Mouse (Mus musculus): ENCODE results near the gene Grk5. TPM values are rescaled to one million over a fixed set of nuclear protein-coding genes. Genes with fewer than 3 reads are reported as not detected.

Grk5 gene
- polyA plus RNA-seq, 1 experiment from 2014 or later, result 3.6 TPM

- no peak overlapping the region for H3K27ac ChIP-seq (replicated peaks; ENCODE audit: low read depth, low read length)
- no peak overlapping the region for H3K9ac ChIP-seq (replicated peaks; ENCODE audit: low read length)
- DNase-seq, result no peak
- peaks cover 12% of the 10 kb centered on the region for H3K36me3 ChIP-seq (ENCODE audit: control insufficient read depth, insufficient read depth, low read length)
- H3K4me2 ChIP-seq (ENCODE audit: low read length), result no peak overlapping the region
- ATAC-seq (ENCODE audit: low FRiP score, low TSS enrichment), result no peak
- no peak overlapping the region for H3K4me3 ChIP-seq (replicated peaks; ENCODE audit: low read depth, low read length)
- 94% methylated on average over 8 of the region's 8 CpGs for WGBS
- no peaks in the 10 kb centered on the region for H3K27me3 ChIP-seq (ENCODE audit: control insufficient read depth, insufficient read depth, low read length)
- no peaks in the 10 kb centered on the region for H3K9me3 ChIP-seq (ENCODE audit: control insufficient read depth, low read length)
- H3K4me1 ChIP-seq (ENCODE audit: control insufficient read depth, insufficient read depth, low read length), result no peaks in the 10 kb centered on the region
These were observed 193.5 kb downstream of the Grk5 start for GRCm38 (mm10) chr19:61083006-61083405.

- no peaks in the 10 kb centered on the region for H3K27me3 ChIP-seq (ENCODE audit: control insufficient read depth, insufficient read depth, low read length)
- WGBS, result 49% methylated on average over 4 of the region's 4 CpGs
- no peak overlapping the region for H3K9ac ChIP-seq (replicated peaks; ENCODE audit: low read length)
- no peaks in the 10 kb centered on the region for H3K9me3 ChIP-seq (ENCODE audit: control insufficient read depth, low read length)
- H3K4me1 ChIP-seq (ENCODE audit: control insufficient read depth, insufficient read depth, low read length), result no peaks in the 10 kb centered on the region
- H3K36me3 ChIP-seq (ENCODE audit: control insufficient read depth, insufficient read depth, low read length), result peaks cover 16% of the 10 kb centered on the region
- no peak overlapping the region for H3K4me2 ChIP-seq (ENCODE audit: low read length)
- H3K4me3 ChIP-seq (replicated peaks; ENCODE audit: low read depth, low read length), result no peak overlapping the region
- peak; percentile 92 for DNase-seq
- peak; percentile 64; the same call in 1 of the 2 replicates for ATAC-seq (ENCODE audit: low FRiP score, low TSS enrichment)
- no peak overlapping the region for H3K27ac ChIP-seq (replicated peaks; ENCODE audit: low read depth, low read length)
These were observed 194.8 kb downstream of the Grk5 start for GRCm38 (mm10) chr19:61084149-61084940.

DNA sequence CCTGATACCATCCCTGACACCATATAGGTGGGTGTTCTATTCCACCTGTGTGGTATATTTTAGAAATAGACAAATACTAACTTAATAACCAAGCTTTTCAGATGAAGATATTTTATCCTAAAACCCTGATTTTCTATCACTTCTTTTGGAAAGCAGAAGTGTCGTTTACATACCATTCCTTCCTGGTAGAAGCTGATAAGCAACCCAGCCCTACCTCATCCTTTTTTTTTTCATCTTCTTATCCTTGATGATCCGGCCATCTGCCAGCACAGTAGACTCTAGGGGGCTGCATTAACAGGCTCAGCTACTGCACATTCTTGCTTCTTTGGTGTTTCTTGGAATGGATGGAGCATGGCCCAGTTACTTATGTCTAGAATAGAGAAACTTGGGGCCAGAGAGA is 195.7 kb downstream of the Grk5 start:
- H3K4me1 ChIP-seq (ENCODE audit: control insufficient read depth, insufficient read depth, low read length), result no peaks in the 10 kb centered on the region
- WGBS, result 80% methylated on average over 2 of the region's 2 CpGs
- H3K4me3 ChIP-seq (replicated peaks; ENCODE audit: low read depth, low read length), result no peak overlapping the region
- no peak overlapping the region for H3K9ac ChIP-seq (replicated peaks; ENCODE audit: low read length)
- DNase-seq, result no peak
- no peak overlapping the region for H3K27ac ChIP-seq (replicated peaks; ENCODE audit: low read depth, low read length)
- no peak overlapping the region for H3K4me2 ChIP-seq (ENCODE audit: low read length)
- peaks cover 22% of the 10 kb centered on the region for H3K36me3 ChIP-seq (ENCODE audit: control insufficient read depth, insufficient read depth, low read length)
- no peaks in the 10 kb centered on the region for H3K27me3 ChIP-seq (ENCODE audit: control insufficient read depth, insufficient read depth, low read length)
- H3K9me3 ChIP-seq (ENCODE audit: control insufficient read depth, low read length), result no peaks in the 10 kb centered on the region
- ATAC-seq (ENCODE audit: low FRiP score, low TSS enrichment), result no peak

DNA sequence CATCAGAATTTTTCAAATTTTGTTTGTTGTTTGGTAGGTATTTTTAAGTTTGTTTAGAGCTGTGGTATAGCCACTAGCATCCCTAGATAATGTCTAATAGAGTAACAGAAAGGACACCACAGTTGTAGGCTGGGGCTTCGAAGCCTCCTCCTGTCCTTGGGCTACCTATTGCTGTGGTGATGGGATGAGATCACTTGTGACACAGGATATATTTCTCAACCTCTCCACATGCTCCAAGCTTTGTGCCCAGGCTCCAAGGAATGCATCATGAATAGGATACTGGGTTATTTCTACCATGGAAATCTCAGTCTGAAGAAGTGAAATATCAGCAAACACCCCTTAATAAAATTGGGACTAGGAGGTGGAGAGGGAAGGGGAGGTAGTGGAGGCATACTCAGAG is 198.2 kb downstream of the Grk5 start:
- Histone ChIP-seq H3K9me3 (ENCODE audit: control insufficient read depth, low read length) (no peaks in the 10 kb centered on the region), H3K4me2 (ENCODE audit: low read length) (no peak overlapping the region), H3K9ac (replicated peaks; ENCODE audit: low read length) (no peak overlapping the region), H3K4me3 (replicated peaks; ENCODE audit: low read depth, low read length) (no peak overlapping the region), H3K36me3 (ENCODE audit: control insufficient read depth, insufficient read depth, low read length) (peaks cover 27% of the 10 kb centered on the region; the same call in 1 of the 2 replicates), H3K27me3 (ENCODE audit: control insufficient read depth, insufficient read depth, low read length) (no peaks in the 10 kb centered on the region), H3K27ac (replicated peaks; ENCODE audit: low read depth, low read length) (no peak overlapping the region), H3K4me1 (ENCODE audit: control insufficient read depth, insufficient read depth, low read length) (no peaks in the 10 kb centered on the region)
- DNase-seq (no peak), ATAC-seq (ENCODE audit: low FRiP score, low TSS enrichment) (no peak)
- WGBS, result 88% methylated on average over 1 of the region's 1 CpGs

DNA sequence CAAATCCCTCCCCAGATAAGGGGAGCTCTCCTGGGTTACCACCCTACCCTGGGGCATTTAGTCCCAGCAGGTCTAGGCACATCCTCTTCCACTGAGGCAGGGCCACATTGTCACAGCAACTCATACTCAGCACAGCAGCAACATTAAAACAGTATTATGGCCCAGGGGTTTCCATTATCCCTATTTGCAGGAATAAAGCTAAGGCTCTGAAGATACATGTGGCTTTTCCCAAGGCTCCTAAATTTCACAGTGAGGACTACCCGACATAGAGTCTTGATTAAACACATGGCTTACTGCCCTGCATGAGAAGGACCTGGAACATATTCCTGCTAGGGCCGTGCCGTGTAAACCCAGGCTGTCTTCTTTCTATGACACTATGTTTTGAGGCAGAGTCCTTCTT is 199.5 kb downstream of the Grk5 start:
- ATAC-seq (ENCODE audit: low FRiP score, low TSS enrichment) (no peak), DNase-seq (no peak)
- H3K4me1 ChIP-seq (ENCODE audit: control insufficient read depth, insufficient read depth, low read length), result no peaks in the 10 kb centered on the region
- no peak overlapping the region for H3K9ac ChIP-seq (replicated peaks; ENCODE audit: low read length)
- H3K4me2 ChIP-seq (ENCODE audit: low read length), result no peak overlapping the region
- H3K36me3 ChIP-seq (ENCODE audit: control insufficient read depth, insufficient read depth, low read length), result peaks cover 31% of the 10 kb centered on the region; the same call in 1 of the 2 replicates
- H3K9me3 ChIP-seq (ENCODE audit: control insufficient read depth, low read length), result no peaks in the 10 kb centered on the region
- no peak overlapping the region for H3K4me3 ChIP-seq (replicated peaks; ENCODE audit: low read depth, low read length)
- no peak overlapping the region for H3K27ac ChIP-seq (replicated peaks; ENCODE audit: low read depth, low read length)
- WGBS, result 92% methylated on average over 3 of the region's 3 CpGs
- no peaks in the 10 kb centered on the region for H3K27me3 ChIP-seq (ENCODE audit: control insufficient read depth, insufficient read depth, low read length)

- 96% methylated on average over 4 of the region's 4 CpGs for WGBS
- ATAC-seq (ENCODE audit: low FRiP score, low TSS enrichment) (no peak), DNase-seq (no peak)
- H3K36me3 ChIP-seq (ENCODE audit: control insufficient read depth, insufficient read depth, low read length), result peaks cover 31% of the 10 kb centered on the region; the same call in 1 of the 2 replicates
- H3K4me1 ChIP-seq (ENCODE audit: control insufficient read depth, insufficient read depth, low read length), result no peaks in the 10 kb centered on the region
- H3K4me3 ChIP-seq (replicated peaks; ENCODE audit: low read depth, low read length), result no peak overlapping the region
- no peak overlapping the region for H3K4me2 ChIP-seq (ENCODE audit: low read length)
- no peak overlapping the region for H3K27ac ChIP-seq (replicated peaks; ENCODE audit: low read depth, low read length)
- H3K9me3 ChIP-seq (ENCODE audit: control insufficient read depth, low read length), result no peaks in the 10 kb centered on the region
- no peak overlapping the region for H3K9ac ChIP-seq (replicated peaks; ENCODE audit: low read length)
- no peaks in the 10 kb centered on the region for H3K27me3 ChIP-seq (ENCODE audit: control insufficient read depth, insufficient read depth, low read length)
These were observed 201.0 kb downstream of the Grk5 start for GRCm38 (mm10) chr19:61090541-61090940.

DNA sequence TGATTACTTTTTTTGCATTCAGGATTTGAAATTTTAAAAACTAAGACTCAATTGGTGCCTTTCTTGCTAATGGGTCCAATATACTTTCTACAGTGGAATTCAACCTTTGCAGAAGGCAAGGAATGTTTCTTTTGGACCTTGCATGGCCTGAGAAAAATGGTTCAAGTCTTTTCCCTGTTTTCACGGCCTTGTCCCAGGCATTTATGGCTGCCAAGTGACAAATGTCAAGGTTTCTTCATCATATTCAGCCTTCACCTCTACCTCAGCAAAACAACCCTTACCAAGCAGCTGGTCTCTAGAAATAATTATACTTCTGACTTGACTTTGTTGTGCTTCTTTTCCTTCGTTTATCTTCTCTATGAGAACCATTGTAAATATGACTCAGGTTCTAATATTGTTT is 207.2 kb downstream of the Grk5 start:
- Histone ChIP-seq H3K9me3 (ENCODE audit: control insufficient read depth, low read length) (no peaks in the 10 kb centered on the region), H3K36me3 (ENCODE audit: control insufficient read depth, insufficient read depth, low read length) (peaks cover 8% of the 10 kb centered on the region; the same call in 1 of the 2 replicates), H3K4me1 (ENCODE audit: control insufficient read depth, insufficient read depth, low read length) (no peaks in the 10 kb centered on the region), H3K27me3 (ENCODE audit: control insufficient read depth, insufficient read depth, low read length) (no peaks in the 10 kb centered on the region), H3K4me2 (ENCODE audit: low read length) (no peak overlapping the region), H3K4me3 (replicated peaks; ENCODE audit: low read depth, low read length) (no peak overlapping the region), H3K9ac (replicated peaks; ENCODE audit: low read length) (no peak overlapping the region), H3K27ac (replicated peaks; ENCODE audit: low read depth, low read length) (no peak overlapping the region)
- WGBS, result 77% methylated on average over 2 of the region's 2 CpGs
- ATAC-seq (ENCODE audit: low FRiP score, low TSS enrichment) (no peak), DNase-seq (no peak)

- DNase-seq (peak; percentile 77), ATAC-seq (ENCODE audit: low FRiP score, low TSS enrichment) (no peak)
- WGBS, result 20% methylated on average over 4 of the region's 4 CpGs
- no peak overlapping the region for H3K27ac ChIP-seq (replicated peaks; ENCODE audit: low read depth, low read length)
- H3K4me2 ChIP-seq (ENCODE audit: low read length), result no peak overlapping the region
- peaks cover 4% of the 10 kb centered on the region; the same call in 1 of the 2 replicates for H3K36me3 ChIP-seq (ENCODE audit: control insufficient read depth, insufficient read depth, low read length)
- no peak overlapping the region for H3K4me3 ChIP-seq (replicated peaks; ENCODE audit: low read depth, low read length)
- no peaks in the 10 kb centered on the region for H3K4me1 ChIP-seq (ENCODE audit: control insufficient read depth, insufficient read depth, low read length)
- H3K9me3 ChIP-seq (ENCODE audit: control insufficient read depth, low read length), result no peaks in the 10 kb centered on the region
- H3K9ac ChIP-seq (replicated peaks; ENCODE audit: low read length), result no peak overlapping the region
- H3K27me3 ChIP-seq (ENCODE audit: control insufficient read depth, insufficient read depth, low read length), result no peaks in the 10 kb centered on the region
These were observed 208.2 kb downstream of the Grk5 start for GRCm38 (mm10) chr19:61097764-61098163.

GRCm38 (mm10) chr19:61110184-61110583 is 220.6 kb downstream of the Grk5 start:
- WGBS, result 68% methylated on average over 2 of the region's 2 CpGs
- H3K27me3 ChIP-seq (ENCODE audit: control insufficient read depth, insufficient read depth, low read length), result no peaks in the 10 kb centered on the region
- H3K36me3 ChIP-seq (ENCODE audit: control insufficient read depth, insufficient read depth, low read length), result no peaks in the 10 kb centered on the region
- no peak for DNase-seq
- no peak overlapping the region for H3K4me3 ChIP-seq (replicated peaks; ENCODE audit: low read depth, low read length)
- no peak overlapping the region for H3K27ac ChIP-seq (replicated peaks; ENCODE audit: low read depth, low read length)
- H3K4me2 ChIP-seq (ENCODE audit: low read length), result no peak overlapping the region
- ATAC-seq (ENCODE audit: low FRiP score, low TSS enrichment), result no peak
- H3K9ac ChIP-seq (replicated peaks; ENCODE audit: low read length), result no peak overlapping the region
- no peaks in the 10 kb centered on the region for H3K4me1 ChIP-seq (ENCODE audit: control insufficient read depth, insufficient read depth, low read length)
- H3K9me3 ChIP-seq (ENCODE audit: control insufficient read depth, low read length), result peaks cover 10% of the 10 kb centered on the region
